Mouse (Mus musculus) thymus, postnatal 4 days (tissue): ENCODE data around the gene Olfr554.
"Not testable (repeated sequence)": the region's sequence is repeated elsewhere in the genome, so short reads cannot be mapped to it uniquely, and the experiment has no call there.

Experiments
- DNase-seq: peaks from one replicate; pipeline ENCODE4 v3.0.0; 2021

The Olfr554 gene

GRCm38 (mm10) chr7:102638132-102638531, at the start of gene Olfr554:
Gene Olfr554, plus strand, starts transcription at chr7:102638432.
- no peak for DNase-seq

- DNase-seq = no peak
These were observed 46.4 kb upstream of the Olfr554 start, which contains the start of gene Olfr551 for GRCm38 (mm10) chr7:102591786-102592185. Gene Olfr551, minus strand, starts transcription at chr7:102591886.

- no peak for DNase-seq
These were observed 40.7 kb upstream of the Olfr554 start, which contains the start of gene Olfr552 for GRCm38 (mm10) chr7:102597378-102598031. Gene Olfr552, plus strand, starts transcription at chr7:102597770.

- no peak for DNase-seq
These were observed 20.1 kb upstream of the Olfr554 start, which contains the start of gene Olfr553 for GRCm38 (mm10) chr7:102618118-102618517. Gene Olfr553, minus strand, starts transcription at chr7:102618218.

GRCm38 (mm10) chr7:102619608-102620007, 18.6 kb upstream of the Olfr554 start:
- DNase-seq = no peak

GRCm38 (mm10) chr7:102620368-102620767, 17.9 kb upstream of the Olfr554 start:
- DNase-seq = not testable (repeated sequence)

GRCm38 (mm10) chr7:102636665-102637064, 1.6 kb upstream of the Olfr554 start:
- DNase-seq = peak; percentile 61

- not testable (repeated sequence) for DNase-seq
These were observed 6.7 kb downstream of the Olfr554 start for GRCm38 (mm10) chr7:102644945-102645344.

GRCm38 (mm10) chr7:102658523-102658922, 20.3 kb downstream of the Olfr554 start, which contains the start of gene Olfr555:
Gene Olfr555, plus strand, starts transcription at chr7:102658823.
- DNase-seq = no peak

- no peak for DNase-seq
These were observed 26.4 kb downstream of the Olfr554 start, which contains the start of gene Olfr556 for GRCm38 (mm10) chr7:102664599-102664998. Gene Olfr556, plus strand, starts transcription at chr7:102664899.

GRCm38 (mm10) chr7:102665378-102665777, 27.1 kb downstream of the Olfr554 start:
- DNase-seq = peak; percentile 11

- DNase-seq = no peak
These were observed 38.0 kb downstream of the Olfr554 start for GRCm38 (mm10) chr7:102676225-102676624.

- DNase-seq = no peak
These were observed 43.7 kb downstream of the Olfr554 start for GRCm38 (mm10) chr7:102681916-102682315.

- DNase-seq = peak; percentile 95
These were observed 48.8 kb downstream of the Olfr554 start, which contains the start of gene Trim68 for GRCm38 (mm10) chr7:102686944-102687501. Gene Trim68, minus strand, starts transcription at chr7:102687327.
